Mouse (Mus musculus): ENCODE data around the gene Fgd4.
"Not testable (repeated sequence)": the region's sequence is repeated elsewhere in the genome, so short reads cannot be mapped to it uniquely, and the experiment has no call there.

Fgd4 gene

DNA sequence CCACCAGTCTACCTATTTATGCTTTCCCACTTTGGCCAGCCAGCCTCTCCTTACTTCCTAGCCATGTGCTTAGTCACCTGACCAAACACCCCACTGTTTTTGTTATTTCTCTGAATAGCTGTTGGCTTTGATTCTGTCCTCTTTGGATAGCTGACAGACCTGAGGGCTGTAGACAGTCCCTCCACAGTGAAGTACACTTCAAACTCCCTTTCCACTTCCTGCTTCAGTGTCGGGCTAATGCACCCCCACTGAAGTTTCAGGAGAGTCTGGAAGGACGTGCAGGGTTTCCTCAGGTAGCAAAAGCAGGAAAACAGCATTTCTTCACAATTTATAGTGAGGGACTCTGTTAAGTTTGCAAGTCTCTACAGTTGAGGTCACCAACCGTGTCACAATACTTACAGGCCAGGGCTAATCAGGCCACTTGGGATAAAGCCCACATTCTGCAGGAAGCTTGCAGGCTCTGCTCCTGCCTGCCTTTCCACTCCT lies 57.4 kb downstream of the Fgd4 start:
- no peak for DNase-seq (ENCODE audit: low spot score)

DNA sequence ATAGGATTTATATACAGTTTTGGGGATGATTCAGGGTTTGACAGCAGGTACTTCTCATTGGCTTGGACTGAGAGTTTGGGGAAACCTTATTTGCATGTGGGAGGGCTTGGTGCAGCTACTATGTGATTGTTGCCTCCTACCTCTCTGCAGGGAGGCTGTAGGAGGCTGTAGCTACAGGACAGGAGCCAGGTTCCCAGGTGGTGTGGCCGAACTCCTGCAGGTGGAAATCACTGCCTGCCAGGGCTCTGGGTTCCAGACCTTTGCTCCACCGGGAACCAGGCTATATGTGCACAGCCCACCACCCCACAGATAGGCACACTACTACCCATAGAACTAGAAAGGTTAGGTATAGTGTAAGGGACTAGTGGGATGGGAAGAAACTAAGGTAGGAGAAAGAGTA lies 61.0 kb downstream of the Fgd4 start:
- DNase-seq (ENCODE audit: low spot score): not testable (repeated sequence)

DNA sequence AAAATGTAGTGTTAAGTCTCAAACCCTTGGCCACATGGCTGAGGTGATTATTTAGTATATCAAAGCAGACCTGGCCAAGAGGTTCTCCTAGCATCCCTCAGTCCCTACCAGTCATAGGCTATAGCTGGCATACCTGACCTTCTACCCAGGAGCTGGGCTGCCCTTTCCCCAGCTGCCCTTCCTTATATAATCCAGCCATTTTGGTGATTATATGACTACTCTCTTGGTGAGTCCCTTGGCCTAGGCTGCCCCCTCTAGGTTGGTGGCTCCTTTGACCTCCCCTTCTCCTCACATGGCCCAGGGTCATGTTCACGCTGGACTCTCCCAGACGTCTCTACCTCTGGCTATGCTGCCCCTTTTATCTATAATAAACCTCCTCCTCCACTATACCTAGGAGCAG lies 65.1 kb downstream of the Fgd4 start:
- no peak for DNase-seq (ENCODE audit: low spot score)

DNA sequence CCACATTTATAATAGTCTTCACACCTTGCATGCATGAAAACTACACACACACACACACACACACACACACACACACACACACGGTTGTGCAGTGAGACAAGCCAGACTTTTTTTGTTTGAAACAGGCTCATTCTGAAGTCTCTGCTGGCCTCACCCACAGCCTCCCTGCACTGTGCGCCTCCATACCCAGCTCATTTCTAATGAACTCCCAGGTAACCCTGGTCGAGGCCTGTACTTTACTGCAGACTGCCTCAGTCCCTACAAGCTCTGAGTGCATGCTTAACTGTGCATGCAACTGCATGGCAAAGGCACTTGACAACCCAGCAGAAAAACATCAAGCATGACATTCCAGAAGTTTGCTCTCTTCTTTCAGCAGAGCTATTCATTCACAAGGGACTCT lies 72.3 kb downstream of the Fgd4 start:
- DNase-seq (ENCODE audit: low spot score): no peak

DNA sequence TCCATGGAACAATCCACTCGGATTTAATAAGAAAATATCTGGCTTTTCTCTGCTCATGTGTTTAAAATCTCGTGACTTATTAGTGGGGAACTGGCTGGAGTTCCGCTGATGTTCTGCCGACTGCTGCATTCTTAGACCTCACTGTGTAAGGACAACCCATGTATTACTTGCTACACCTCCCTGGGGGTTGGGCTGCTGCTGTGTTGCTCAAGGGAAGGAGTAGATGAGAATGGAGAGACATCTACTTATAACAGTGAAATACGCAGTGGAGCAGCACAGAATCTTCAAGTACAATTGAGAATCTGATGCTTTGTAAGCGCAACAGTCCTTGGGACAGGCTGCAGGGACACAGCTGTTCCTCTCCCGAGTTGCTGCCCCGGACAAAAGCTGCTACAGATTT lies 73.1 kb downstream of the Fgd4 start:
- no peak for DNase-seq (ENCODE audit: low spot score)

DNA sequence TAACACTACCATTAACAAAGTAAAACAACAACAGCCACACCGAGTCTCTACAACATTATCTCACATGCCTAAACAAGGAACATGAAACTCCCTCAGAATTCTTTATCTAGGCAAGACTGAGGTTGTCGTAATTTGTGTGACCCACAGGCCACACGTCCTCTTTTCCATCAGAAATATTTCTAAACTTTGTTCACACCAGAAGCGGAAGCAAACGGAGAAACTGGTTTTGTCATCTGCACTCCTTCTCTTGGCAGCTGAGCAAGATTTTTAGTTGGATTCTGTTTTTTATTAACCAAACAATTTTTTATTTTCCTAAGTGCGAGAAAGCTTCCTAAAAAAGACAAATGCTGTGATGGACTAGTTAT lies 73.6 kb downstream of the Fgd4 start:
- peak; percentile 22 for DNase-seq (ENCODE audit: low spot score)

DNA sequence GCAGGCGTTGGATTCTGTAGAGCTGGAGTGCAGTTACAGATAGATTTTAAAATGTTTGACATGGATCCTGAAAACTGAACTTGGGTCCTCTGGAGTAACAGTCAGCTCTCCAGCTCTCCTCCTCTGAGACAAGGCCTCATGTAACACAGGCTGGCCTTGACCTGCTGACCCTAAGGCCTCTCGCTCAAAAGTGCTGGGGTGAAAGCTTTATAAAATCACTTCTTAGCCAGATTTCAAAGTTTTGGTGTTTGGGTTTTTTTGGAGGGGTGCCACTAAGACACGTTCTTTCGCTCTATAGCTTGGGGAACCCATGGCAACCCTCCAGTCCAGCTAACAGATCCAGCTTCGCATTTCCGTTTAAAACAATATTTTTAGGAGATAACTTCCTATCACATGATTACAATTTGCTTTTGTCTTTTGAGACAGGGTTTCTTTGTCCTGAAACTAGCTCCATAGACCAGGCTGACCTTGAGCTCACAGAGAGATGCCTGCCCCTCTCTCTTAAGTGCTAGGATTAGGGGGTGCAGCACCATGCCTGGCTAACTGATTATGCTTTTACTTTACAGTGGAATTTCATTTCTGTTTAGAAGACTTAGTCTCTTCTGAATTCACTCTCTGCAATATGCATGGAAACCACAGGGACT lies 74.1 kb downstream of the Fgd4 start:
- DNase-seq (ENCODE audit: low spot score): no peak

DNA sequence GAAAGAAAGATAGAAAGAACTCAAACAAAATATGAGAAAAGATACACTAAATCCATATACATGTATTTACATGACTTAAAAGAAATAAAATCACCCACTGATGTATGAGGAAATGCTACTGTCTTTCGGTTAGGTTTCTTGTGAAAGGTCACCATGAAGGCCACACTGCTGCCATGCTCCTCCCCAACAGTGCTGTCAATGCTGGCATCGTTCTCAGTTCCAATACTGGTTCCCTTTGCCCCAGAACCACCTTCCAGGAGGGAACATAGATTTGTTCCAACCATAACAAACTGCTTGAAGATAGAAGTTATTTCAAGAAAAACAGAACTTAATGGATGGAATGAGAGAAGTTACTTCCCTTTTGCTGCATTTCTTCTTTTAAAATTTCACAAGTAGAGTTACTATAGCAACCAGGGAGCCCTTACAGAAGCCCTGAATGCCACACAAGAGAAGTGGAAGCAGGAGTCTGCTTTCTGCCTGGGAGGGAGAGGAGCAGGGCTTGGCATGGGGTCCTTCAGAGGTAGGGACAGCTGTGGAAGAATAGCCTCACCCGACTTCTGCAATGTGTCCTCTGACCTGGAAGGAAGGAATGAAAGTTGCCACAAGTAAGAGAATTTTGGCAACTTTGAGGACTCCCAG lies 75.0 kb downstream of the Fgd4 start:
- no peak for DNase-seq (ENCODE audit: low spot score)

DNA sequence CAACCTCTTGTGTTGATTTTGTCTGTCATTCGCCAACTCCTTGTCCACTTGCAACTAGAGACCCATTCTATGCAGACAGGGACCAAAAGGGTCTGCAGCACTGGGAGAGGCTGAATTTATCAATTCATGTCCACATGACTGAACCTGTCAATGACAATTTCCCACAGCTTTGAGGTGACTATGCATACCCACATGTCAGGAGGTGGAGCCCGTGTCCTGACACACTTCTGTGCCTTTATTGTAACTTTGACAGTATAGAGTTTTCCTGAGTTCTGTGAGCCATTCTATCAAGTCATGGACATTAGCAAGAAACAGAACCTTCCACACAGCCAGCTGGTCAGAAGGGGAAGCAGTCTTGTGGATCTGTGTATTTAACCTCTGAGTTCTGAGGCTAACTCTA lies 76.7 kb downstream of the Fgd4 start:
- no peak for DNase-seq (ENCODE audit: low spot score)

DNA sequence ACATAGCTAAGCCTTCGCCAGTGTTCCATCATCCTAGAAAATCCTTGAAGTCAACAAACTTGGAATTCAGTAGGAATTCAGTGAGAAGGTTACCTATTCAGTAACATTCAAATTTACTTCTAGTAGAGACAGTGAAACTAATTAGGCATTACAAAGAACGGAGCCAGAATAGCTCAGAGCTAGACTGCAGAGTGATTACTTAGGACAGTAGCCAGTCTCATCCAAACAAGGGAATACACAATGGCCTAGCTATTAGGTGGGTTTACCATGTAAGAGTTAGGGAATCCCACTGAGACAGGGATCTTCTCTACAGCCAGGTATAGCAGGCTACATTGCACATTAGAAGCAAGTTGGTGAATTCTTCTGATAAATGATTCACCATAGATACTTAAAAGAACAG lies 77.5 kb downstream of the Fgd4 start:
- not testable (repeated sequence) for DNase-seq (ENCODE audit: low spot score)

DNA sequence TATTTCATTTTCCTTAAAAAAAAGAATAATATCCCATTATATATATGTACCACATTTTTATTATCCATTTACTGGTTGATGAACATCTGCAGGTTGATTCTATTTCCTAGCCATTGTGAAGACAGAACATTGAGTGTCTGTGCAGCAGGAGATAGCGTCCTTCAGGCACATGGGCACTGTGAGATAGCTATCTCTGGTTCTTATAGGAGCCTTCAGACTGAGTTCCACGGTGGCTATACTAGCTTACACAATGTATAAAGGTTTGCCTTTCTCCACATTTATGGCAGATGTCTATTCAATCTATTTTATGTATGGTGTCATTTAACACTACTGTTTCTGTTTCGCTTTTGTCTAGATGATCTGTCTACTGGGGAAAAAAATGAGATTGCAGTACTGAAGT lies 98.9 kb downstream of the Fgd4 start:
- no peak for DNase-seq (ENCODE audit: low spot score)

DNA sequence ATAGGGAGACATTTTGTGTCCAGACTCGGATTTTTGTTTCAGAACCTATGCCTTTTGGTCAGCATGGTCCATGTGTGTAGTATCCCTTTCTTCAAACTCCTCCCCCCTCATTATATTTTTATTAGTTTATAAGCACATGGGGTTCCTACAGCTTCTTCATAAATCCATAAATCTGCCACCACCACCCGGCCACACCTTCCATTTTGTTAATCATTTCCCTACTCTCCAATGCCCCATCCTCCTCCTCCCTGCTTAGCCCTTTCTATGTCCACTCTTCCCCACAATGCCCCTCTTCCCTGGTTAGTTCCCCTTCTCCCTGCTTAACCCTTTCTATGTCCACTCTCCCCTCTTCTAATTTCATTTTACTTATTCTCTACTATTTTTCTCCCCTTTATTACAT lies 99.4 kb downstream of the Fgd4 start:
- no peak for DNase-seq (ENCODE audit: low spot score)

DNA sequence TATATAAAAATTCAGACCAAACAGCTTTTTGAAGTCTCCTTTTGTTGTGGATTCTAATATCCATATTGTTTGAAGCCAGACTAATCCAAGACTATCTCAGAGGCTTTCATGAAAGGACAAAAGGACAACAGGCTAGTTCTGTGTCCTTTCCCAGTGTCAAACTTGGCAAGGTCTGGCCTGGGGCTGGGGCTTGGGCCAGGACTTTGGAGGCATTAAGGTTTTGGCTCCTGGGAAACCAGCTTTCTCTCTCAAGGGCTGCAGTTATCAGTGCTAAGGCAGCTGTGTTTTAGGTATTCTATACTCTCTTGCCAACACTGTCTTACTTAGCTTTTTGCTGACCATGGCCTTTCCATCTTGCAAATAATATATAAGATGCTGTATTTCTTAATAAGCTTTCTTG lies 101.6 kb downstream of the Fgd4 start:
- no peak for DNase-seq (ENCODE audit: low spot score)

DNA sequence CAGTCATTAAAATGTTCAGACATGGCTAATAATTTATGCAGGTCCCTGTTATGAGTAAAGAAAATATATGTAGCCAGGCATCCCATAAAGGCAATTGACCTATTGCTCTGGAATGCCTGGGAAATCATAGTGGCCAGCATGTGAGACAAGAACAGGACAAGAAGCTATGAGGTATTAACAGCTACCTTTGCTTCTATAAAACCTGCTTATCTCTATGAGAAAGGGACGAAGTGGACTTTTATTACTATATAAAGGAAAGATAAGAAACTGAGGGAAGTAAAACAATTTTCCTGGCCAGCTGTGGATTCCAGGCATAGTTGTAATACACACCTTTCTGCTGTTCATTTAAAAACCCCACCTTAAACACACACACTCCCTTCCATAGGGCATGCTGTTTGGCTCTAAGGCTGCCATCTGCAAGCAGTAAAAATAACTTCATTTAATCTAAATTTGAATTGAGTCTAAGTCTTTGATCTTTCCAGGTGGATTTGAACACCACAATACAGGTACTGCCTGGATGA lies 114.8 kb downstream of the Fgd4 start:
- no peak for DNase-seq (ENCODE audit: low spot score)

DNA sequence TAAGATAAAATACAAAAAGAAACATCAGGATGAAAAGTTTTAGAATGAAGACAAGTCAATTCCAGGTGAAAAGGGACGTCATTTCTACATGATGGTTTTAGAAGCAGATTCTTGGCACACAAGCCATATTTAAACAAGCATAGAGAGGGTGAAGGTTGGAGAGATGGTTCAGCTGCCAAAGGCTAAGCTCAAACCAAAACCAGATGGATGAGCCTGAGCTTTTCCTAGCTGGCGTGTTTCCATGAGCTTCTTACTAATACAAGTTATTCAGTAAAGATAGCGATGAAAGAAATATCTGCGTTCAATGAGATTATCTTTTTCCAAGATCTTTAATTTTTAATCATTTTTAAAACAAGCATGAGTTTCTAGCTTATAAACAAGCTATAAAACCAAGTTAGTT lies 115.7 kb downstream of the Fgd4 start:
- DNase-seq (ENCODE audit: low spot score): no peak

DNA sequence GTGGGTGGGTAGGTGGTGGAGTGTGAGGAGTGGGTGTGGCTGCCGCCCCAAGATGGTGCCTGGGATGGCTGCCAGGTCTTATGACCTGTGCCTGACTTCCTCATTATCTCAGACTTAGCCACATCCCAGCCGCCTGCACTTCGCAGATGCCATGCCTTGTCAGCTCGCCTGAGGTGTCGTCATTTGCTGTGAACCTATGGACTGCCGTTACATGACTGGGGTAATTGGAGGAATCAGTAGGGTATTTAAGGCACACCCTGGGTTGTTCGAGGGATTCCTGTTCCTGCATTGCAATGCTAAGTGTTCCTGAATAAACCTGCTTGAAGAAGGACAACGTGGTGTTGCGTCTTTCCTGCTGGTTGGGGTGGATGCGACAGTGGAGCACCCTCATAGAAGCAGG lies 126.9 kb downstream of the Fgd4 start:
- DNase-seq (ENCODE audit: low spot score): not testable (repeated sequence)

DNA sequence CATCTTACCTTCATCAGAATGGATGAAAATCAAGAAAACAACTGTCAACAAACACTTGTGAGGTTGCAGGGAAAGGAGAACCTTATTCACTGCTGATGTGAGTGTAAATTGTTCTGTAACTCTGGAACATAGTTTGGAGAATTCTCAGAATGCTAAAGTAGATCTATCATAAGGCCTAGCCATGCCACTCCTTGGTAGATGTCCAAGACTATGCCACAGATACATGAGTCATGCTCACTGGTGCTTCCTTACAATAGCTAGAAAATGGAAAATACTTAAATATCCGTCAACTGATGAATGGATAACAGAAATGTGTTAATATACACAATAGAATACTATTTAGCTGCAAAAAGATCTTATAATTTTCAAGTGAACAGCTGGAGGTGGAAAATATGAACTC lies 150.3 kb downstream of the Fgd4 start:
- DNase-seq (ENCODE audit: low spot score): no peak

DNA sequence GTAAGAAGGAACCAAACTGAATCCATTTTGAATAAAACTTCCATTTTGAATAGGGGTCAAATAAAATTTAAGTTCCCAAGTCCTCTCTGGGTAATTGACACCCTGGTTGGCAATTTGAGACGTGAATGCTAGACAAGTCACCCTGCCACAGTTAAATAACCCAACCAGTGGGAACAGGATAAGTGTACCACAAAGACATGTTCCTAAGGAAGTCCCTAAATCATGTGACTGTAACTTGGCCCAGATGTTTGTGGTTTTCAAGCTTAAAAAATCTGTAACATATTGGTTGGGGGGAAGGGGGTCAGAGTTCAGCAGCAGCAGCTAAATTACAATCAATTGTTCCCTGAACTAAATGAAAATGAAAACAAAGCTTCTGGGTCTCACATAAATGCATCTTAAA lies 161.9 kb downstream of the Fgd4 start:
- DNase-seq (ENCODE audit: low spot score): no peak

DNA sequence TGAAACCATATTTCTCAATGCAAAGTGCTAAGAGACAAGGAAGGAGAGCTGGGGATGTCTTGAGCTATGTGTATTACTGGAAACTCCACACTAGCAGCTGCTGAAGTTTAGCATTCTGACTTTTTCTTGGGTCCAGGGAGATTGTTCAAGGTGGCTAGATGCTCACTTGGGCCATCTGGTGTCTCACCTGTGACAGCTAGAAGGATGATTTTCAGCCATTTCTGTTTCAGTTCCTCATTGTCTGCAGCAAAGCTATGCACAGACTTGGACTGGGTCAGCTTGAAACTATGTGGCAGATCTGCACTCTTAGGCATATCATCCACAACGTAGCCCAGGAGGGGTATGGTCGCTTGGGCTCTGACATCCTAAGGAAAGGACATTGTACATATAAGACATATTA lies 177.9 kb downstream of the Fgd4 start:
- no peak for DNase-seq (ENCODE audit: low spot score)

DNA sequence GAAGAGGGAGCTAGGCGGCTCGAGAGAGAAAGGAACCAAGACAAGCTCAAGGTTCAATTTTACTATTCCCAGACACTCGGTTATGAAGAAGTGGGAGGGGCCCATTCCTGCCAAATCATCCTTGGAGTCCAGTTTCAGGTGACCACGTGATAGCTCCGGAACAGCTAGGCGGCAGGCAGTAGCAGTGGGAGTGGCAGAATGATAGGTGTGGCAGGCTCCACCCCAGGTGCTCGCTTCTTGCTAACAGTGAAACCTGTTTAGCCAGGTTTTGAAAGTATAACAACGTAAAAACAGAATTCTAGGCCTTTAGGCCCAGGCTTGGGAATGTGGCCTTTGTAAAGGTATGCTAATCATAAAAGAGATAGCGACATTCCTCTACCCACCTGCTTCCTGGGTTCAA lies 233.1 kb downstream of the Fgd4 start:
- DNase-seq (ENCODE audit: low spot score): not testable (repeated sequence)

All from layer of hippocampus, adult 9-10 months (tissue).